22 mouse cellular contexts compared by ENCODE assay signal in genomic region chr16:78586621-78587020, GRCm38 (mm10). TPM values are rescaled to one million over a fixed set of nuclear protein-coding genes. Genes with fewer than 3 reads are reported as not detected.
DNase-seq lines count a peak whose midpoint lies in the region; ATAC-seq and TF ChIP-seq lines count a peak whose summit lies in the region.
"Had no signal": no experiment of that assay in that cellular context is flagged by ENCODE, and none has a peak within 500 bp of the region (broad histone marks: within the 10 kb centered on the region; RNA-seq: fewer than 3 reads in every experiment).

No protein-coding gene starts in this region.

- H3K27ac ChIP-seq in intestine, embryonic 15.5 days, result no peak overlapping the region
- H3K27ac ChIP-seq in intestine, postnatal 0 days (ENCODE audit: low read depth, low read length), result no peak overlapping the region
- H3K27ac ChIP-seq in liver, embryonic 16.5 days (ENCODE audit: low read length), result no peak overlapping the region
- 0 out of 2 replicates have a peak overlapping the region, but pooled peaks have one; percentile 3 for H3K27ac ChIP-seq in liver, postnatal 0 days (ENCODE audit: low read depth)
- no peak overlapping the region for H3K27ac ChIP-seq in liver, embryonic 12.5 days
- no peak overlapping the region for H3K27ac ChIP-seq in intestine, embryonic 16.5 days (ENCODE audit: low read length)
- no peak overlapping the region for H3K27ac ChIP-seq in gastrocnemius, adult 2 months

- DNase-seq in liver, result no peak
- DNase-seq in liver, postnatal 0 days, result no peak
- no peak for DNase-seq in gastrocnemius, adult 2 months
- DNase-seq: adrenal gland, adult 2 months; adrenal gland, adult 8-10 months; adrenal gland, postnatal 10 days; adrenal gland, postnatal 14 days; adrenal gland, postnatal 25 days; adrenal gland, postnatal 36 days; B cell, adult 2 months; cerebellum, adult 11 months; cerebellum, adult 11-12 months had no signal

- H3K9ac ChIP-seq in intestine, embryonic 15.5 days, result no peak overlapping the region
- no peak overlapping the region for H3K9ac ChIP-seq in intestine, postnatal 0 days (ENCODE audit: low read depth, low read length)
- no peak overlapping the region for H3K9ac ChIP-seq in liver, embryonic 16.5 days (ENCODE audit: low read depth, low read length)
- H3K9ac ChIP-seq in liver, postnatal 0 days (replicated peaks), result no peak overlapping the region
- H3K9ac ChIP-seq in liver, embryonic 12.5 days, result no peak overlapping the region
- no peak overlapping the region for H3K9ac ChIP-seq in intestine, embryonic 16.5 days (ENCODE audit: low read depth, low read length)

- 46% methylated on average over 7 of the region's 7 CpGs for WGBS in intestine, embryonic 15.5 days
- 32% methylated on average over 7 of the region's 7 CpGs for WGBS in intestine, postnatal 0 days
- WGBS in liver, embryonic 16.5 days (ENCODE audit: insufficient replicate concordance), result 56% methylated on average over 7 of the region's 7 CpGs
- 60% methylated on average over 7 of the region's 7 CpGs for WGBS in liver, postnatal 0 days (ENCODE audit: insufficient replicate concordance)
- WGBS in liver, embryonic 12.5 days (ENCODE audit: insufficient replicate concordance), result 54% methylated on average over 7 of the region's 7 CpGs
- 55% methylated on average over 7 of the region's 7 CpGs for WGBS in intestine, embryonic 16.5 days

- H3K4me2 ChIP-seq in intestine, embryonic 15.5 days (replicated peaks), result no peak overlapping the region
- H3K4me2 ChIP-seq in intestine, postnatal 0 days (replicated peaks; ENCODE audit: low read depth), result no peak overlapping the region
- no peak overlapping the region for H3K4me2 ChIP-seq in liver, embryonic 16.5 days (ENCODE audit: low read depth, low read length)
- H3K4me2 ChIP-seq in liver, postnatal 0 days (ENCODE audit: low read depth, low read length), result no peak overlapping the region
- no peak overlapping the region for H3K4me2 ChIP-seq in liver, embryonic 12.5 days
- H3K4me2 ChIP-seq in intestine, embryonic 16.5 days (ENCODE audit: low read depth, low read length), result no peak overlapping the region

- H3K4me1 ChIP-seq in intestine, embryonic 15.5 days (replicated peaks), result no peaks in the 10 kb centered on the region
- no peaks in the 10 kb centered on the region for H3K4me1 ChIP-seq in intestine, postnatal 0 days (replicated peaks; ENCODE audit: control insufficient read depth, insufficient read depth, low read length)
- H3K4me1 ChIP-seq in liver, embryonic 16.5 days (ENCODE audit: control insufficient read depth, low read depth, low read length), result no peaks in the 10 kb centered on the region
- H3K4me1 ChIP-seq in liver, postnatal 0 days (ENCODE audit: insufficient read depth), result peaks cover 11% of the 10 kb centered on the region; the same call in 1 of the 2 replicates
- no peaks in the 10 kb centered on the region for H3K4me1 ChIP-seq in liver, embryonic 12.5 days
- H3K4me1 ChIP-seq in intestine, embryonic 16.5 days (ENCODE audit: control insufficient read depth, insufficient read depth, low read length), result no peaks in the 10 kb centered on the region

- no peak overlapping the region for H3K4me3 ChIP-seq in intestine, embryonic 15.5 days (replicated peaks)
- no peak overlapping the region for H3K4me3 ChIP-seq in intestine, postnatal 0 days (ENCODE audit: low read depth, low read length)
- no peak overlapping the region for H3K4me3 ChIP-seq in liver, embryonic 16.5 days (ENCODE audit: low read depth, low read length)
- H3K4me3 ChIP-seq in liver, postnatal 0 days (ENCODE audit: low read depth, low read length), result no peak overlapping the region
- no peak overlapping the region for H3K4me3 ChIP-seq in liver, embryonic 12.5 days
- H3K4me3 ChIP-seq in intestine, embryonic 16.5 days (ENCODE audit: low read length), result no peak overlapping the region
- H3K4me3 ChIP-seq in gastrocnemius, adult 2 months, result no peak overlapping the region

- no peaks in the 10 kb centered on the region for H3K27me3 ChIP-seq in intestine, embryonic 15.5 days (replicated peaks)
- H3K27me3 ChIP-seq in intestine, postnatal 0 days (replicated peaks; ENCODE audit: control insufficient read depth, insufficient read depth, low read length), result no peaks in the 10 kb centered on the region
- no peaks in the 10 kb centered on the region for H3K27me3 ChIP-seq in liver, embryonic 16.5 days (ENCODE audit: control insufficient read depth, insufficient read depth, low read depth, low read length)
- no peaks in the 10 kb centered on the region for H3K27me3 ChIP-seq in liver, postnatal 0 days (ENCODE audit: insufficient read depth, low read length)
- H3K27me3 ChIP-seq in liver, embryonic 12.5 days (replicated peaks), result no peaks in the 10 kb centered on the region
- H3K27me3 ChIP-seq in intestine, embryonic 16.5 days (replicated peaks; ENCODE audit: control insufficient read depth, insufficient read depth, low read length), result no peaks in the 10 kb centered on the region
- H3K27me3 ChIP-seq: CH12.LX had no signal

- no peak for TF ChIP-seq CTCF in intestine, postnatal 0 days (IDR thresholded peaks at IDR 0.05; ENCODE audit: low read depth)
- TF ChIP-seq CTCF in liver, postnatal 0 days (IDR thresholded peaks at IDR 0.05; ENCODE audit: low read depth), result no peak
- TF ChIP-seq CTCF in gastrocnemius, adult 2 months (IDR thresholded peaks at IDR 0.05), result no peak

- intact Hi-C loops in gastrocnemius, adult 2 months (cut with DNase I), result no loop called here

- no peaks in the 10 kb centered on the region for H3K36me3 ChIP-seq in intestine, embryonic 15.5 days
- no peaks in the 10 kb centered on the region for H3K36me3 ChIP-seq in intestine, postnatal 0 days (ENCODE audit: control insufficient read depth, insufficient read depth)
- H3K36me3 ChIP-seq in liver, embryonic 16.5 days (ENCODE audit: control insufficient read depth, insufficient read depth), result no peaks in the 10 kb centered on the region
- H3K36me3 ChIP-seq in liver, postnatal 0 days (replicated peaks; ENCODE audit: insufficient read depth, low read length), result no peaks in the 10 kb centered on the region
- no peaks in the 10 kb centered on the region for H3K36me3 ChIP-seq in liver, embryonic 12.5 days
- no peaks in the 10 kb centered on the region for H3K36me3 ChIP-seq in intestine, embryonic 16.5 days (ENCODE audit: control insufficient read depth, insufficient read depth, low read length)
- H3K36me3 ChIP-seq: G1E had no signal

- no peak for TF ChIP-seq EP300 in liver, postnatal 0 days (IDR thresholded peaks at IDR 0.05; ENCODE audit: low read depth)

- peak; percentile 66 for ATAC-seq in intestine, embryonic 15.5 days
- ATAC-seq in intestine, postnatal 0 days, result no peak
- ATAC-seq in liver, embryonic 16.5 days (ENCODE audit: low read depth), result peak; percentile 45; the same call in 1 of the 2 replicates
- ATAC-seq in liver, postnatal 0 days, result peak; percentile 57
- ATAC-seq in liver, embryonic 12.5 days, result no peak
- ATAC-seq in intestine, embryonic 16.5 days, result peak; percentile 67
- ATAC-seq: activated CD4-positive, CD25-positive, alpha-beta regulatory T cell, adult 4 months; CD4-positive, CD25-positive, alpha-beta regulatory T cell, adult 4 months; Patski had no signal

- H3K9me3 ChIP-seq in intestine, embryonic 15.5 days, result no peaks in the 10 kb centered on the region
- H3K9me3 ChIP-seq in intestine, postnatal 0 days (ENCODE audit: control insufficient read depth), result no peaks in the 10 kb centered on the region
- no peaks in the 10 kb centered on the region for H3K9me3 ChIP-seq in liver, embryonic 16.5 days (replicated peaks; ENCODE audit: control insufficient read depth, low read length)
- no peaks in the 10 kb centered on the region for H3K9me3 ChIP-seq in liver, postnatal 0 days (ENCODE audit: low read length)
- H3K9me3 ChIP-seq in liver, embryonic 12.5 days (replicated peaks), result no peaks in the 10 kb centered on the region
- no peaks in the 10 kb centered on the region for H3K9me3 ChIP-seq in intestine, embryonic 16.5 days (ENCODE audit: control insufficient read depth, low read length)

RNA-seq across cellular contexts. Expression of gene D16Ertd472e, which starts 10.1 kb away (rescaled TPM):
- polyA plus RNA-seq in intestine, embryonic 15.5 days (2015; fragmentation: Nextera tagmentation; extraction: Ambion mirVana), result 7.9 and 8.3 TPM in 2 replicates
- 3.1 TPM in 2 replicates for polyA plus RNA-seq in intestine, postnatal 0 days (2015; fragmentation: Nextera tagmentation; extraction: Ambion mirVana)
- 3.3 and 3.4 TPM in 2 replicates for polyA plus RNA-seq in liver, embryonic 16.5 days (2015; fragmentation: Nextera tagmentation; extraction: Ambion mirVana)
- polyA plus RNA-seq in liver, postnatal 0 days (2015; fragmentation: Nextera tagmentation; extraction: Ambion mirVana), result 4.8 and 6.0 TPM in 2 replicates
- polyA plus RNA-seq in liver, embryonic 12.5 days (2016; fragmentation: Nextera tagmentation; extraction: Ambion mirVana), result 8.2 and 8.4 TPM in 2 replicates
- polyA plus RNA-seq in intestine, embryonic 16.5 days (2015; fragmentation: Nextera tagmentation; extraction: Ambion mirVana), result 5.3 and 5.7 TPM in 2 replicates
- 1 to 10 TPM; 3.5 TPM for total RNA-seq in gastrocnemius, adult 2 months (2021)
- total RNA-seq: G1E had no signal
- polyA plus RNA-seq: G1E had no signal

Comparison
In these comparisons a context has a peak if more than half of its experiments do, and no peak if none do; other contexts are left out.
1. ATAC-seq: peak in intestine, embryonic 15.5 days (single experiment), liver, embryonic 16.5 days (single experiment), liver, postnatal 0 days (single experiment) and intestine, embryonic 16.5 days (single experiment); none in intestine, postnatal 0 days (single experiment) and liver, embryonic 12.5 days (single experiment).